Mouse (Mus musculus) liver, adult 2 months (tissue): ENCODE results near the gene Lrr1. TPM values are rescaled to one million over a fixed set of nuclear protein-coding genes. Genes with fewer than 3 reads are reported as not detected.

ENCODE experiments used
- DNase-seq: peaks from one replicate; pipeline ENCODE4 v3.0.0-alpha.2; 2011; ENCODE audit warnings: low read depth, low spot score; ENCODE audit errors: extremely low read depth
- H3K27ac ChIP-seq: fragments of 200-500 bp; replicated peaks from 2 replicates; pipeline ENCODE4 v1.5.1; 2012; ENCODE audit warnings: low read depth, mild to moderate bottlenecking, control low read depth, inconsistent platforms, low read length; ENCODE audit not compliant: insufficient read depth
- H3K27me3 ChIP-seq: fragments of 200-500 bp; 2 replicates; pipeline ENCODE4 v1.6.1; 2012; ENCODE audit warnings: mild to moderate bottlenecking, moderate library complexity, low read length, inconsistent platforms; ENCODE audit not compliant: control insufficient read depth, insufficient read depth
- H3K36me3 ChIP-seq: fragments of 200-500 bp; 2 replicates; pipeline ENCODE4 v1.6.1; 2012; ENCODE audit warnings: low read length, inconsistent platforms; ENCODE audit not compliant: control insufficient read depth, insufficient read depth
- H3K4me1 ChIP-seq: fragments of 200-500 bp; 2 replicates; pipeline ENCODE4 v1.6.1; 2011; ENCODE audit warnings: low read length; ENCODE audit not compliant: control insufficient read depth, insufficient read depth
- H3K4me3 ChIP-seq: fragments of 200-500 bp; 2 replicates; pipeline ENCODE4 v1.5.1; 2011; ENCODE audit warnings: low read depth, mild to moderate bottlenecking, control low read depth, low read length, moderate library complexity; ENCODE audit not compliant: insufficient read depth
- H3K79me2 ChIP-seq: fragments of 200-500 bp; 2 replicates; pipeline ENCODE4 v1.6.1; 2012; ENCODE audit warnings: inconsistent platforms, mild to moderate bottlenecking, low read length, moderate library complexity; ENCODE audit not compliant: control insufficient read depth, insufficient read depth
- H3K9ac ChIP-seq: fragments of 200-500 bp; 2 replicates; pipeline ENCODE4 v1.6.1; 2012; ENCODE audit warnings: low read depth, mild to moderate bottlenecking, control low read depth, inconsistent platforms, low read length
- CTCF ChIP-seq: fragments of 200-500 bp; IDR thresholded peaks from 2 replicates; pipeline ENCODE4 v1.5.1; 2011; ENCODE audit warnings: low read depth, low read length, control low read depth
- POLR2A ChIP-seq: fragments of 200-500 bp; IDR thresholded peaks from 2 replicates; pipeline ENCODE4 v1.6.1; 2011; ENCODE audit warnings: low read length, control low read depth; ENCODE audit not compliant: insufficient read depth; ENCODE audit errors: extremely low read depth
- WGBS: fragments of 180-500 bp; shearing (Covaris S2); methylation state at CpG from one replicate; pipeline ENCODE4 v1.1.7; 2018; 5-methylcytosine and 5-hydroxymethylcytosine counted together
- polyA plus RNA-seq: library from polyadenylated mRNA; depleted of rRNA; stranded (reverse); fragments of >200 nt; gene quantifications from 2 replicates; pipeline ENCODE4 v1.2.3, GENCODE M21; 2012
- total RNA-seq: library from RNA; depleted of rRNA; stranded (reverse); fragments of >200 nt; gene quantifications from 2 replicates; pipeline ENCODE4 v1.2.3, GENCODE M21; 2014

Gene Lrr1
- total and polyA plus RNA-seq, 2 experiments, result not detected

- H3K36me3 ChIP-seq, result peaks cover 7% of the 10 kb centered on the region
- under 1% methylated on average over 18 of the region's 18 CpGs for WGBS
- peak; percentile 56 for DNase-seq
- peak within 1 kb of the TSS; percentile 84 for H3K27ac ChIP-seq
- peaks cover 4% of the 10 kb centered on the region; the same call in 1 of the 2 replicates for H3K79me2 ChIP-seq
- TF ChIP-seq POLR2A (no peak), CTCF (no peak)
- H3K9ac ChIP-seq, result peak within 1 kb of the TSS; percentile 98
- H3K4me3 ChIP-seq, result peak within 1 kb of the TSS; percentile 93
- no peaks in the 10 kb centered on the region for H3K27me3 ChIP-seq
- H3K4me1 ChIP-seq, result peaks cover 5% of the 10 kb centered on the region; the same call in 1 of the 2 replicates
These were observed 29.5 kb downstream of the Lrr1 start, which contains the start of gene Dnaaf2 for GRCm38 (mm10) chr12:69198164-69198535. Gene Dnaaf2 (minus strand): TSS chr12:69198429.

DNA sequence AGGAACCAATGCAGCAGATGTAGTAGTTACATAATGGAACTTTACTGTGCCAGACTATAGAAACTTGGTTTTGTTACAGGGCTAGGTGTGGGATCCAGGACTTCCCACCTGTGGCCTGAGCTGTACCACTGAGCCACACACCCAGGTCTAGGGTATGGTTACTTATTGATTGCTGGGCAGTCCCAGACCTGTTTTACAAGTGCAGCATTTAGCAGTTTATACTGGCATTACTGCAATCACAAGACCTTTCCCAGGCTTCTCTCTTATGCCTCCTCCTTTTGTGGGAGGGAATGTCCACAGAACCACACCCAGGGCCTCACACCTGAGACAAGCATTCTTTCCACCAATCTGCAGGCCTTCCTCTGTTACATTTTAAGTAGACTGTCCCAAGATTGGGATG lies 30.4 kb downstream of the Lrr1 start:
- H3K79me2 ChIP-seq, result peaks cover 4% of the 10 kb centered on the region; the same call in 1 of the 2 replicates
- peaks cover 7% of the 10 kb centered on the region for H3K36me3 ChIP-seq
- no peak overlapping the region for H3K9ac ChIP-seq
- no peak for DNase-seq
- H3K4me1 ChIP-seq, result peaks cover 5% of the 10 kb centered on the region; the same call in 1 of the 2 replicates
- no peak overlapping the region for H3K4me3 ChIP-seq
- no peak for TF ChIP-seq POLR2A
- no peaks in the 10 kb centered on the region for H3K27me3 ChIP-seq
- H3K27ac ChIP-seq, result no peak overlapping the region

DNA sequence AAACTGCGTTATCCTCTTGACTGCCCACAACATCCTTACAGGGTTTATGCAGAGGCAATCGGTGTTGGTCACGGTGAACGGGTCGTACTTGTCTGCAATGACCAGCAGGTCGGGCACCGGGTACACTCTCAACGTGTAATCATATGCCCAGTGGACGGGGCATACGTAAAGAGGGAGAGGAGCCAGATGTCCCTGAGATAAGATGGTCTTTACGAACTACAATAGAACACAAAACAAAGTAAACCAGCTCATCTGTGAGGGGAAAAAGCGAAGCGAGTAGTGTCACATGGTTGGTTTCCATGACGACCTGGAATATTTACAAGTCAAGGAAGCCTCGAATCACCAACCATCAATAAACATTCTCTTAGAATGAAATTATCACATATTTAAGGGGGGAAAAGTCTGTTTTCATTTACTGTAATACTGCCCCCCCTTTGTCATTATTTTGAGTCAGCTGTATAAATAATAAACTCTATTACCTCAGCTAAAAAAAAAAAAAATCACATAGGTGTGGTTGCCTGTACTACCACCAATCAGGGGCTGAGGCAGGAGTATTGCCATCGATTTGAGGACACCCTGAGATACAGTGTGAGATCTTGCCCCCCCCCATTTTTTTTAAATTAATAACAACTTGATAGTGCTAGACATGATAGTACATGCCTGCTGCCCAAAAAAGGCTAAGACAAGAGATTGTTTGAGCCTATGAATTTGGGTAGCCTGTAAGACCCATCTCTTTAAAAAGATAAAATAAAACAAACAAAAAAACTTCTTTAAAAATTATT lies 35.6 kb downstream of the Lrr1 start, which contains the start of gene Gm49384:
Gene Gm49384, minus strand, starts transcription at position 216 of the 782 bp plus-strand sequence.
- DNase-seq, result no peak
- WGBS, result 88% methylated on average over 16 of the region's 16 CpGs
- no peaks in the 10 kb centered on the region for H3K79me2 ChIP-seq
- H3K27ac ChIP-seq, result no peak within 1 kb of the TSS
- H3K9ac ChIP-seq, result no peak within 1 kb of the TSS
- no peak within 1 kb of the TSS for H3K4me3 ChIP-seq
- no peaks in the 10 kb centered on the region for H3K27me3 ChIP-seq
- peaks cover 7% of the 10 kb centered on the region for H3K36me3 ChIP-seq
- TF ChIP-seq CTCF (no peak), POLR2A (no peak)
- no peaks in the 10 kb centered on the region for H3K4me1 ChIP-seq

DNA sequence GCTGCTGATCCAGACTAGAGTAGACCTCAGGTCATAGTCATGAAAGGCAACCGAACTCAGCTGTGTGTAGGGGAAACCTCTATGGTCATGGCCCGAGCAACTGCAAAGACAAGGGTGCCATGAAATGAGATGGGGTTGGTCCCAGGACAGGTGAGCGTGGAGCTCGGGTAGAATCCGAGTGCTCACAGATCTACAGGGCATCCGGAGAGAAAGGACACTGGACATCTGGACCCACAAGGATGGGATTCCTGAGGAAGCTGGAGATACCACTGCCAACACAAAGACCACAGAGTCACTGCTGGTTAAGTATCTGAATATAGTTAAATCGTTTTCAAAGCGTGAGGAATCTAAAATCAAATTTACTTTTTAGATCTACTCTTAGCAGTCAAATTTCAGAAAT lies 38.8 kb downstream of the Lrr1 start:
- Histone ChIP-seq H3K9ac (no peak overlapping the region), H3K27ac (no peak overlapping the region), H3K36me3 (no peaks in the 10 kb centered on the region), H3K4me3 (no peak overlapping the region), H3K79me2 (no peaks in the 10 kb centered on the region), H3K27me3 (no peaks in the 10 kb centered on the region), H3K4me1 (no peaks in the 10 kb centered on the region)
- TF ChIP-seq POLR2A, result no peak
- TF ChIP-seq CTCF, result no peak
- DNase-seq, result no peak
- WGBS, result 95% methylated on average over 8 of the region's 8 CpGs

DNA sequence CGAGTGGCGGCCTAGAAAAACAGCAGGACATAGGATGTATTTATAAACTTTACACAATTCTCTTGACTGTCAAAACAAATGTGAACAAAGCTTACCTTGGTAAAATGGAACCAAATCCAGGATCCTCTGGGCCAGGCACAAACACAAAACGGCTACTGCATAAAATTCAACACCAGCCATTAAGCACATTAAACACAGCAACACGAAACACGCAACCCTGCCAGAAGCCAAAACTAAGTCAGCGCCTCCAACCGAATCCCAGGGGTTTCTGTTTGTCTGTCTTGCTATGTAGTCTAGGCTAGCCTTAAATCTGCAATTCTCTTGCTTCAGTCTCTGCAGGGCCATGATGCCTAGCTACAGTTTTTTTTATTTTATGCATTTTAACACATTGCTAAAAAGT lies 39.3 kb downstream of the Lrr1 start:
- H3K4me1 ChIP-seq, result no peaks in the 10 kb centered on the region
- H3K79me2 ChIP-seq, result no peaks in the 10 kb centered on the region
- no peak overlapping the region for H3K27ac ChIP-seq
- TF ChIP-seq POLR2A (no peak), CTCF (no peak)
- no peaks in the 10 kb centered on the region for H3K27me3 ChIP-seq
- no peak overlapping the region for H3K4me3 ChIP-seq
- DNase-seq, result no peak
- WGBS, result 97% methylated on average over 7 of the region's 7 CpGs
- H3K9ac ChIP-seq, result no peak overlapping the region
- no peaks in the 10 kb centered on the region for H3K36me3 ChIP-seq

- Histone ChIP-seq H3K4me1 (no peaks in the 10 kb centered on the region), H3K4me3 (no peak overlapping the region), H3K79me2 (no peaks in the 10 kb centered on the region), H3K9ac (no peak overlapping the region), H3K27me3 (no peaks in the 10 kb centered on the region), H3K36me3 (no peaks in the 10 kb centered on the region), H3K27ac (no peak overlapping the region)
- WGBS, result 90% methylated on average over 2 of the region's 2 CpGs
- no peak for DNase-seq
- TF ChIP-seq POLR2A (no peak), CTCF (no peak)
These were observed 39.9 kb downstream of the Lrr1 start for GRCm38 (mm10) chr12:69208520-69208919.
